Mouse (Mus musculus) heart, embryonic 11.5 days (tissue): ENCODE results near the gene Gm3409. TPM values are rescaled to one million over a fixed set of nuclear protein-coding genes. Genes with fewer than 3 reads are reported as not detected.
"Not testable (repeated sequence)": the region's sequence is repeated elsewhere in the genome, so short reads cannot be mapped to it uniquely, and the experiment has no call there.

Experiments used
- ATAC-seq: fragments of 200-750 bp; cut with Nextera tagmentation; replicated peaks from 2 replicates; pipeline ENCODE4 v1.8.0; 2017; ENCODE audit warnings: moderate library complexity; ENCODE audit not compliant: insufficient number of reproducible peaks, low FRiP score, low TSS enrichment
- H3K27ac ChIP-seq: fragments of 300-500 bp; sonication (generic); 2 replicates; pipeline ENCODE4 v1.5.1; 2014; ENCODE audit warnings: mild to moderate bottlenecking, low read depth, low read length
- H3K27me3 ChIP-seq: fragments of 300-500 bp; sonication (generic); 2 replicates; pipeline ENCODE4 v1.6.1; 2014; ENCODE audit warnings: mild to moderate bottlenecking, low read length, mixed read lengths; ENCODE audit not compliant: control insufficient read depth, insufficient read depth
- H3K36me3 ChIP-seq: fragments of 300-500 bp; sonication (generic); 2 replicates; pipeline ENCODE4 v1.6.1; 2014; ENCODE audit warnings: mild to moderate bottlenecking, low read length, moderate library complexity, mixed read lengths; ENCODE audit not compliant: control insufficient read depth, insufficient read depth
- H3K4me1 ChIP-seq: fragments of 300-500 bp; sonication (generic); 2 replicates; pipeline ENCODE4 v1.6.1; 2014; ENCODE audit warnings: low read length; ENCODE audit not compliant: control insufficient read depth, insufficient read depth
- H3K4me2 ChIP-seq: fragments of 300-500 bp; sonication (generic); 2 replicates; pipeline ENCODE4 v1.6.1; 2014; ENCODE audit warnings: mild to moderate bottlenecking, moderate library complexity
- H3K4me3 ChIP-seq: fragments of 300-500 bp; sonication (generic); 2 replicates; pipeline ENCODE4 v1.5.1; 2014; ENCODE audit warnings: low read depth, low read length
- H3K9ac ChIP-seq: fragments of 300-500 bp; sonication (generic); 2 replicates; pipeline ENCODE4 v1.6.1; 2014; ENCODE audit warnings: mild to moderate bottlenecking, low read depth, low read length, moderate library complexity
- H3K9me3 ChIP-seq: fragments of 300-500 bp; sonication (generic); replicated peaks from 2 replicates; pipeline ENCODE4 v1.6.1; 2016; ENCODE audit warnings: low read length; ENCODE audit not compliant: control insufficient read depth
- WGBS: fragments of 180-500 bp; shearing (Covaris S2); extraction: QIAGEN DNeasy Blood & Tissue Kit; methylation state at CpG from one replicate; pipeline ENCODE4 v1.1.7; 2014; ENCODE audit not compliant: insufficient replicate concordance; 5-methylcytosine and 5-hydroxymethylcytosine counted together
- polyA plus RNA-seq: library from polyadenylated mRNA; unstranded; fragments of >200 nt; fragmentation: Nextera tagmentation; extraction: Ambion mirVana; gene quantifications from 2 replicates; pipeline ENCODE4 v1.2.1, GENCODE M21; 2014

Gene Gm3409
- polyA plus RNA-seq, 1 experiment from 2014 or later = not detected

DNA sequence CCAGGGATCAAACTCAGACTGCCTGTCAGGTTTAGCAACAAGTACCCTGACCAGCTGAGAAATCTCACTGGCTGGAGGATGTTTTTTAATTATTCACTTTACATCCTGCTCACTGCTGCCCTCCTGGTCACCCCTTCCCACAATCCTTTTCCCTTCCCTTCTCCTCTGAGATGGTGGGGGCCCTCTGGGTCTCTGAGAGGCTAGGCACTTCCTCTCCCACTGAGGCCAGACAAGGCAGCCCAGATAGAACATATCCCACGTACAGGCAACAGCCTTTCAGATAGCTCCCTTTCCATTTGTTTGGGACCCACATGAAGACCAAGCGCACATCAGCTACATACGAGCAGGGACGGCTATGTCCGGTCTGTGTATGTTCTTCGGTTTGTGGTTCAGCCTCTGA is 32.7 kb downstream of the Gm3409 start:
- H3K4me2 ChIP-seq, ATAC-seq, H3K9me3 ChIP-seq, H3K36me3 ChIP-seq, H3K9ac ChIP-seq, H3K27ac ChIP-seq, H3K4me1 ChIP-seq, H3K27me3 ChIP-seq, H3K4me3 ChIP-seq: not testable (repeated sequence)
- WGBS = 78% methylated on average over 6 of the region's 6 CpGs

DNA sequence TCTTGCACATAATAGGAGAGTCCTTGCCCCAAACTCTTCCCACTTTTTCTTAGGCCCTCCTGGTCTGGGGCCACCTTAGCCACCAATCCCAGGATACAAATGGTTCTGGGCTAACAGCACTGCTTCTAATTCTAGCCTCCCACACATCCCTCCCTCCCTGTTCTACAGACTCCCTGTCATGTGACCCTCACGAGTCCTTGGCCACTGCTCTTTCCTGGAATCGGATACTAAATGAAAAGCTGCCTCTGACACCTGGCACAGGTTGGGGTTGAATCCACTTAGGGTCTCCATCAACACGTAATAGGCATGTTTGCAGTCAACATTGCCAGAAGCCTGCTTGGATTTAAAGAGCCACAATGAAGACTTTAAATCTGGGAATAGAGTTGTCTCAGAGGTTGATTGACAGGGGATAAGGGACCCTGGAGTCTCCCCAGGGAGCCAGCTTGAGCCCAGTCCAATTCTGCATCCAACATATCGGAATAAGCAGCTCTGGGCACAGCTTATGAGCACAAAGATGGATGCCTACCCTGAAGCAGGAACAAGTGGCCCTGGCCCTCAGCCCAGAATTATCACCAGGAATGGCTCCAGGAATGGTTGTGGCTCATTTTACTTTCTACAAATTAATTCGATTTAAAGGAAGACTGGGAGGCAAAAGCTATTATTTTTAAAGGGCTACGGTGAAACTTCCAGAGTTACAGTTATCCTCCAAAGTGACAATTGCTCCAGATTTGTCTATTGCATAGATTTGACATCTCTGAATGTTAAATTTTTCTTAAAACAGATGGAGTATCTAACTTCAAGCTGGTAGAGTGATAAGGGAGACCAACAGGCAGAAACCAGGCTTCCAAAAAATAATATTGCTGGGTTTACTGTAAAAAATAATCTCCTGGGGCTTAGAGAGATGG is 34.6 kb downstream of the Gm3409 start:
- H3K4me3 ChIP-seq, H3K9me3 ChIP-seq, H3K9ac ChIP-seq, ATAC-seq, H3K27ac ChIP-seq, H3K4me2 ChIP-seq, H3K36me3 ChIP-seq, H3K4me1 ChIP-seq, H3K27me3 ChIP-seq: not testable (repeated sequence)
- 64% methylated on average over 6 of the region's 6 CpGs for WGBS

DNA sequence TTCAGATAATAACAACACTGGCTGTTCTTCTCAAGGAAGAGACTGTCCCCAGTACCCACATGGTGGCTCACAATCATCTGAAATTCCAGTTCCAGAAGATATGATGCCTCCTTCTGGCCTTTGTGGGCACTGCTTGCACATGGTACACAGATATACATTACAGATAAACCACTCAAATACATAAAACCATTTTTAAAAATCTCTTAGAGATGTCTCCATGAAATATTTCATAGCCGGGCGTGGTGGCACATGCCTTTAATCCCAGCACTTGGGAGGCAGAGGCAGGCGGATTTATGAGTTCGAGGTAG is 35.2 kb downstream of the Gm3409 start:
- not testable (repeated sequence) for H3K4me2 ChIP-seq, H3K4me1 ChIP-seq, ATAC-seq, H3K9me3 ChIP-seq, H3K4me3 ChIP-seq, H3K36me3 ChIP-seq, H3K27me3 ChIP-seq, H3K27ac ChIP-seq, H3K9ac ChIP-seq
- 83% methylated on average over 4 of the region's 4 CpGs for WGBS

DNA sequence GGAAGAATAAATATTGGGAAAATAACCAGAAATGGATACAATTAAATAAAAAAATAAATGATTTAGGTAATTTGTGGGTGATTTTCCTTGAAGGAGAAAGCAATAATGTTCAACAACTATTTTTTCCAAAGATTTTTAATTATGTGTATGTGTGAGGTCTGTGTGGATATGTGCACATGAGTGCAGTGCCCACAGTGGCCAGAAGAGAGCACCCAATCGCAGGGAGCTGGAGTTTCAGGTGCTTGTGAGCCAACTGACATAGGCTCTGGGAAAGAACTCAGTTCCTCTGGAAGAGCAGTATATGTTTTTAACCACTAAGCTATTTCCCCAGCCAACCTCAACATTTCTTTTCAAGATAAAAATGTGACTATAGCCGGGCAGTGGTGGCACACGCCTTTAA is 39.2 kb downstream of the Gm3409 start:
- no peaks in the 10 kb centered on the region for H3K9me3 ChIP-seq
- no peaks in the 10 kb centered on the region for H3K27me3 ChIP-seq
- ATAC-seq = no peak
- H3K4me1 ChIP-seq = no peaks in the 10 kb centered on the region
- H3K36me3 ChIP-seq = no peaks in the 10 kb centered on the region
- no peak overlapping the region for H3K4me2 ChIP-seq
- no peak overlapping the region for H3K4me3 ChIP-seq
- WGBS = 72% methylated on average over 3 of the region's 3 CpGs
- no peak overlapping the region for H3K9ac ChIP-seq
- no peak overlapping the region for H3K27ac ChIP-seq

DNA sequence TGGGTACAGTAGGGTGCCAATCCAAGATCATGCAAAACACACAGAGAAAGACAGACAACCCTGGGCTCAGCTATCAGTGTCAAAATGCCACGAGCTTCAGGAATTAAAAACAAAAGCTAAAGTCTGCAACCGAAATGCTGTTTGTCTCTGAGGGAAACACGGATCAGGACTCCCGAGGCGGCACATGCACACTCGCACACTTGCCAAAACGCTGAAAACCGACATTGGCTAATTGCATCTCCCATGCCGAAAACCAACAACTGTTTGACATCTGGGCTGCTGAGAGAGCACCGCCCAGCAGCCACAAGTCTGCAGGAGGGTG is 46.7 kb downstream of the Gm3409 start:
- WGBS = 9% methylated on average over 10 of the region's 10 CpGs
- ATAC-seq = no peak
- H3K9me3 ChIP-seq = no peaks in the 10 kb centered on the region
- H3K27ac ChIP-seq = no peak overlapping the region
- no peaks in the 10 kb centered on the region for H3K36me3 ChIP-seq
- peaks cover 43% of the 10 kb centered on the region for H3K27me3 ChIP-seq
- peak overlapping the region; percentile 92 for H3K4me2 ChIP-seq
- no peak overlapping the region for H3K9ac ChIP-seq
- H3K4me1 ChIP-seq = no peaks in the 10 kb centered on the region
- peak overlapping the region; percentile 56 for H3K4me3 ChIP-seq

DNA sequence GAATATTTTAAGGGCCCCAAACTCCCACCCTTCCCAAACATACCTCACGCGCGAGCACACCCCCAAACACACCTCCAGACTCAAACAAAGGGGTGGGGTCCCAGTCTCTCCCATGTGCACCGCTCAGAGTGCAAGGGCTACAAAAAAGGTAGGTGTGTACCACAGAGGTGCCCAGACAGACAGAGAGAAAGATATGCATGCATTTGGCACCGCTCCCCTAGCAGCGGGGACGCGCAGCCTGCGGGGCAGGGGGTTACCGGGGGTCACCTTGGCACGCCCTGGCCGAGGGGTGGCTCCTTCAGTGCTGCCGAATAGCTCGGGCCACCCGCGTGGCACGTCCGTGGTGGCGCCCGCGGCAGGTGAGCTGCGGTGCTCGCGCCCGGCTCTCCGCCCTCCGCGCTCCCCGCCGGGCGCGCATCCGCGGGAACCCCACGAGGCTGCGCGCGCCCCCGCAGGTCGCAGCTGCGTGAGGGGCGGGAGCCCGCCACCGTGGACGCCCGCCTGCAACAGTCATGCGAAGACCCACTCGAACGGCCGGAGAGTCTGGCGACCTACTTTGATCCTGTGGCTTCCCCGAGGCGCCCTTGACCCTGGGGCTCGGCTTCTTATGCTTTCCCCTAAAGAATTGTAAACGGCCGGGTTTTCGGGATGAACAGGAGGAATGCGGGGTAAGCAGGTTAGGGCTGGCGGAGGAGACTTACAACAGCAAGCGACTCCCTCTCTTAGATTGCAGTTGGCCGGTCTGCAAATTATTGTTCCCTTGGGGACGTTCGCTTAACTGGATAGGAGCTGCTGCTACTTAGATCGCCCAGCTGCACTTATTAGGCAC is 47.2 kb downstream of the Gm3409 start, which contains the start of gene Gpr12:
Gene Gpr12, minus strand, starts transcription at position 762 of the 829 bp plus-strand sequence.
- no peak for ATAC-seq
- peak within 1 kb of the TSS; percentile 92 for H3K4me2 ChIP-seq

DNA sequence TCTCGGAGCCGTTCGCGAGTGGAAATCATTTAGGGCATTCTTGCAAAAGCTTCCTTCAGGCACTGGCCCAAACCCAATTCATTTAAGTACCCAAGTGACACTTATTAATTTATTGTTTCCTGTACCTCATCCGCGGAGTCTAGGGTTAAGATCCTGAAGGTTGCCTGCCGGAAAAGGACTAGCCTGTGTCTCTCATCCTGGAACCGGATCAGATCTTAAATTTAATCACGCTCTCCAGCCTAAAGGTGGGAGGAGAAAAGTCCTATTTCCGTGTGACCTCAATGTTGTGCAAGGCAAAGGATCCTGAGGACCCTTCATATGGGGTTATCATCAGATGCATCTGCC is 47.8 kb downstream of the Gm3409 start:
- Histone ChIP-seq H3K27me3 (peaks cover 43% of the 10 kb centered on the region), H3K4me3 (peak overlapping the region; percentile 56), H3K9ac (no peak overlapping the region), H3K36me3 (no peaks in the 10 kb centered on the region), H3K27ac (no peak overlapping the region), H3K4me1 (no peaks in the 10 kb centered on the region), H3K9me3 (no peaks in the 10 kb centered on the region), H3K4me2 (peak overlapping the region; percentile 92)
- 11% methylated on average over 10 of the region's 10 CpGs for WGBS
- ATAC-seq = no peak

More for the DNA sequence above, 47.2 kb downstream of the Gm3409 start, which contains the start of gene Gpr12:
- peaks cover 43% of the 10 kb centered on the region for H3K27me3 ChIP-seq
- H3K36me3 ChIP-seq = no peaks in the 10 kb centered on the region
- no peak within 1 kb of the TSS for H3K27ac ChIP-seq
- H3K9me3 ChIP-seq = no peaks in the 10 kb centered on the region
- under 1% methylated on average over 64 of the region's 64 CpGs for WGBS
- H3K4me1 ChIP-seq = no peaks in the 10 kb centered on the region
- peak within 1 kb of the TSS; percentile 56 for H3K4me3 ChIP-seq
- no peak within 1 kb of the TSS for H3K9ac ChIP-seq

DNA sequence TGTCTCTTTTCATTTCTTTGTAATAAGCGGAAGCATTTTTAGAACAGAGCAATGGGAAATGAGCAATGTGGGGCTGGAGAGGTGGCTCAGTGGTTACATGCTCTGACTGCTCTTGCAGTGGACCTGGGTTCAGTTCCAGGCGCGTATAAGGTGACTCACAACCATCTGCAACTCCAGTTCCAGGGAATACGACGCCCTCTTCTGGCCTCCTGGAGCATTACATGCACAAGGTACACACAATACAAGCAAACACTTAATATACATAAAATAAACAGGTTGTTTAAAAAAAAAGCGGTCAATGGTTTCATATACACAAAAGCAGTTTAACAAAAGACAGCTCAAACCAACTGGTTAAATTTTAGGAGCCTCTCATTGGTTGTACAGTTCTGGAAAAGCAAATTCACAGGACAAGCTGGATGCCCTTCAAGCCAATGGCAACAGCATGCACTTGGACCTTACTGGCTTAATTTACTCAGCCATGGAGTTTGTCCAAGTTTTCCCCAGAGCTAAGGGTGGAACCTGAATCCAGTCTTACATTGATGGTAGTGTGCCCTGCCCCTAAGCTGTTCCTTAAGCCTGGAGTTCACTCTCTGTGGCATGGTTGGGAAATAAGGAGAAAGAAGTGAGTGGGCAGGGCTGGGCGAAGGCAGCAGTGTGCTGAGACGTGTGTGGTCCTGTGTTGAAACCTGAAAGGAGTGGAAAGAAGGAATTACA is 49.1 kb downstream of the Gm3409 start:
- 60% methylated on average over 8 of the region's 8 CpGs for WGBS
- H3K4me1 ChIP-seq = no peaks in the 10 kb centered on the region
- ATAC-seq = no peak
- no peaks in the 10 kb centered on the region for H3K9me3 ChIP-seq
- peaks cover 43% of the 10 kb centered on the region for H3K27me3 ChIP-seq
- H3K36me3 ChIP-seq = no peaks in the 10 kb centered on the region
- H3K4me3 ChIP-seq = no peak overlapping the region
- no peak overlapping the region for H3K4me2 ChIP-seq
- H3K27ac ChIP-seq = no peak overlapping the region
- no peak overlapping the region for H3K9ac ChIP-seq
